Mouse (Mus musculus) adrenal gland, postnatal 14 days (tissue): ENCODE data around the gene Zbtb16. TPM values are rescaled to one million over a fixed set of nuclear protein-coding genes. Genes with fewer than 3 reads are reported as not detected.

Experiments used
- DNase-seq: peaks from one replicate; pipeline ENCODE4 v3.0.0; 2021; ENCODE audit warnings: mixed read lengths
- total RNA-seq: library from RNA; stranded (reverse); gene quantifications from 2 replicates; pipeline ENCODE4 v1.2.3, GENCODE M21; 2021

Zbtb16 gene
- total RNA-seq, 1 experiment from 2014 or later: 88.9 TPM

GRCm38 (mm10) chr9:48670156-48670555 lies 165.9 kb downstream of the Zbtb16 start:
- DNase-seq: no peak

- no peak for DNase-seq
Observed at GRCm38 (mm10) chr9:48669672-48670071, 166.3 kb downstream of the Zbtb16 start.

DNA sequence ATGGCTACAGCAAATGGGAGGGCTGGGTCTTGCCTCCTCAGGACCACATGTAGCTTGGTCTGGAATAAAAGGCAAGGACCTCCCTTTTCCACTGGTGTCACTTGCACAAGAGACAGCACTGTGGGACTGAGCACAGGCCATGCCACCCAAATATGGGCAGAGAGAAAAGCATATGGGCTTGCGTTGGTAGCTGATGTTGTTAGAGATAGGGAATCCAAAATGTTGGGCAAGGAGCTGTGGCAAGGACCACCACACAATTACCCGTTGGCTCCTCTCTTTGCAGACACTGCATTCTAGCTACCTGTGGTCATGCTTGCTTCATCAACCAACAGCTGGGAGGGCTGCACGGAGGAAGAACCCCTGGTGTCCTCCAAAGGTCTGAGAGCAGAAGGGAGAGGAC lies 169.3 kb downstream of the Zbtb16 start:
- no peak for DNase-seq

DNA sequence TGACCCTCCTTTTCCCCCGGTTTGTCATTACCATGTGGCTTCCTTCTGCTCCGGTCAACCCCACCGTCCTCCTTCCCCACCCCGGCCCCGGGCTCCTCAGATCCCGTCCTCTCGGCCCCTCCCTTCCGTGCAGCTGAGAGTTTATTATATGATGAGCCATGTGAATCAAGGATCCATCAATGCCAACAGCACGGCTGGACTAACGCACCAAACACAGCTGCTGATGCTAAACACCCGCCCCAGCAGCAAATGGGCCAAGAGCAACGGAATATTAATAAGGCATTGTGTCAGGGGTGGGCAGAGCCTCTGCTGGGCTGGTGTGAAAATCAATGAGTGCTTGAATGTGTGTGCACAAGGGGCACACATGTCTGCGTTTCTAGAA lies 173.0 kb downstream of the Zbtb16 start:
- no peak for DNase-seq

DNA sequence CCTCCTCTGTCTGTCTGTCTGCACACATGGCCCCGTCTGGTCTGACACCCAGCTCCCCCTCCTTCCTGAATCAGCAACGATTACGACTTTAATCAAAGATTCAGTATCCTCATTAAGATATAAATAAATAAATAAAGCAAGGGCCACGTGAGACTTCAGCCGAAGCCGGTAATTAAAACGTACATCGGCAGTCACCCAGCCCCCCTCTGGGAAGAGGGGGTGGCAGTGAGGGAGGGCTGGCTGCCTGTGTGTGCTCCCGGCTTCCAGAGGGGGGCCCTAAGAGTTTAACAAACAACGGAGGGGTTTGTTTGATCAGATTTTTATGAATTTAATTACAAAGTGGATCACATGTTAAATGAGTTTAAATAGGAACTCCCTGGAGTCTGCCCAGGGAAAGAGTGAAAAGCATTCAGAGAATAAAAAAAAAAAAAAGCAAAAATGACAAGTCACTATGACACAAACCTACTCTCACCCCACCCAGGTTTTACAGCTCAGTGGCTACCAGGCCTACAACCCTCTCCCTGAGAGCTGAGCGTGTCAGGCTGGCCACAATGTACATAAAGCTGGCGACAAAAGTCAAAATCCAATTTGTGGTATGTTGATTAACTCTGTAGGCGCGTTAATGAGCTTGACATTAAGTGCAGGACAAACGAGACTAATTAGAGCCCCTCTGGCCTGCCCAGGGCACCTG lies 173.5 kb downstream of the Zbtb16 start:
- DNase-seq: no peak

GRCm38 (mm10) chr9:48661225-48662023 lies 174.6 kb downstream of the Zbtb16 start:
- no peak for DNase-seq

DNA sequence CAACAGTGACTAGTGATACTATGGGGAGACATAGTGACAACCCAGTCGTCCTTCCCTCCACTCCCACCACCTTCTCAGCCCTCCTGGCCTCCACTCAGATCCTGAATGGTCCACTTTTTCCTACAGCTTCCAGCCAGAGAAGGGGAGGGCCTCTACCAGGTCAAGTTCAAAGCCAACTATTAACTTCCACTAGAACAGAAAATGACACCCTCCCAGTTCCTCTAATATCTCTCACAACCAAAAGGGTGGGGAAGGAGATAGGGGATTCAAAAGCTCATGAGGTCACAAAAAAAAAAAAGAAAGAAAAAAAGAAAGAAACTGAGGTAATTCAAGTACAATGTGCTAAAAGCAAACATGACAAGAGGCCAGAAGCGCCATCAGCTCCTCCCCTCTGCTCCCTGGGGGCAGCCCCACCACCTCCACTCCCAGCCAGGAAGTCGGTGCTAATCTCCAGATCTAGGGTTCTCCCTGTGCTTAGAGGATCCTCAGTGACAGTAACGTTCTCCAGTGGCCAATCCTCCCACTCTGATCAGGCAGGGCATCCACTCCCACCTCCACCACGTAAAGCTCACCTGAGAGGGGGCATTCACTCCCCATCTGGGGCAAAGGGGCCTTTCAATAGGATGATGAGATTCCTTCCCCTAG lies 180.4 kb downstream of the Zbtb16 start:
- no peak for DNase-seq

- no peak for DNase-seq
Observed at GRCm38 (mm10) chr9:48654730-48655129, 181.3 kb downstream of the Zbtb16 start.

GRCm38 (mm10) chr9:48653399-48654070 lies 182.5 kb downstream of the Zbtb16 start:
- DNase-seq: no peak

- no peak for DNase-seq
Observed at GRCm38 (mm10) chr9:48652026-48652425, 184.0 kb downstream of the Zbtb16 start.

DNA sequence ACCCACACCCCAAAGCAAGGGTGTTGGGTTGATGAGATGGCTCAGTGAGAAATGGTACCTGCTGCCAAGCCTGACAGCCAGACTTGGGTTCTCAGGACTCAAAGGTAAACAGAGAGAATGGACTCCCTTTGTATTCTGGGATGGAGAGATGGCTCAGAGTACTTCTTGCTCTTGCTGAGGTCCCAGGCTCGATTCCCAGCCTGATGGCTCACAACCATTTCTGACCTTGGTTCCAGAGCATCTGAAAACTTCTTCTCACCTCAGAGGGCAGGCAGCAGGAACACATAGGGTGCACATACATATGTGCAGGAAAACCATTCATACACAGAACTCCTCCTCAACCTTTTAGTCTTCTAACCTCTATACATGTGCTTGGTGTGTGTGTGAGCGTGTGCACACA lies 185.2 kb downstream of the Zbtb16 start:
- no peak for DNase-seq

- DNase-seq: no peak
Observed at GRCm38 (mm10) chr9:48649851-48650685, 186.0 kb downstream of the Zbtb16 start.

GRCm38 (mm10) chr9:48649098-48649766 lies 186.8 kb downstream of the Zbtb16 start:
- peak; percentile 74 for DNase-seq

GRCm38 (mm10) chr9:48648285-48649097 lies 187.5 kb downstream of the Zbtb16 start:
- DNase-seq: no peak

- DNase-seq: peak; percentile 25
Observed at GRCm38 (mm10) chr9:48647648-48648284, 188.3 kb downstream of the Zbtb16 start.

DNA sequence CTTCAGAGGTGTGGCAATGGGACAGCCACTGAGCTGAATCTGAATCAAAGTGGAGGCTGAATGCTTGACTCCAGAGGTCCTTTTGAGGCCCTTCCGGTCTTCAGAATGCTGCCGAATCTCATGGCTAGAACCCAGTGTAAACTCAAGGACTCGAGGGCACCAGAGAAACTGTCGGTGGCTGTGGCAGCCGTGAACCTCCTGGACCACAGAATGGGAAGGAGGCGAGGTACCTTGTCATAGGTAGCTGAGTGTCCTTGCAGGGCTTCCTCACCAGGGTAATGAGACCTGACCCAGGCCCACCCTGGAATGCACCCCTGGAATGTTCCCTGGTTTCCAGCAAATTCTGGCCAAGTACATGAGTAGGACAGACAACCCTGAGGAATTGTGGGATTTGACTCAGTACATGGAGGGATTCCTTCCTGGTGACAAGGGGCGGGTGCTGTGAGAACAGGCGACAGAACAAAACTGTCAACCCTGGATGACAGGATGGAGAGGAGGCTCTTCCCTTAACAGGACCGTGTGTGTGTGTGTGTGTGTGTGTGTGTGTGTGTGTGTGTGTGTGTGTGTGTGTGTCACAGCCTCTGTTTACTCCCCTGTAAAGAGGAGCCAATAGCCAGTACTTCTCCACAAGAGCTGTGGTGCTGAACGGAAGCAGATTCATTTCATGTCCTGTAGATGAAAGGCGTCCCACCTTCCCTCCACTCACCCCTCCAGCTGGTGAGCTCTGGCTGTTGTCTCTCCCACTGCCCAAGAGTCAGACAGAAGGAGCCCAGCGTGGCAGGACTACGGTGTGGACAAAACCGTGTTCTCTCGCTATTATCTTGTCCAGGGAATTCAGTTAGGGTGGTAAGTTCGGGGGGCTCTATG lies 189.0 kb downstream of the Zbtb16 start:
- DNase-seq: peak; percentile 20

DNA sequence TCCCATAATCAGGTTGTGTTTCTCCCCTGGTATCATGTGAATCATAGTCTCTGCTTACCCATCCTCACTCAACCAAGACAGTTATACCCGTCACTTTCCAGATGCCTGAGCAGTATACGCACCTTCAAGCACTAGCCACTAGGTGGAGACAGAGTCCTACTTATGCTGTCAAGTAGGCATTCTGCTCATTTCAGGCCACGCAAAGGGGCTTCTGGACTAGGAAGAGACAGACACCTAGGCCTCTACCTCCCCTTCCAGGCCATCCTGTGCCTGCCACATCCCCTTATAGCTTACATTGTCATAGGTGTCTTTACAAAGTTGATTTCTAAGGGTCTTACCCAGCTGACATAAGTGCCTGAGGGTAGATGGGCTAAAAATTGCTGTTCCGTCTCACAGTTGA lies 189.8 kb downstream of the Zbtb16 start:
- peak; percentile 80 for DNase-seq

DNA sequence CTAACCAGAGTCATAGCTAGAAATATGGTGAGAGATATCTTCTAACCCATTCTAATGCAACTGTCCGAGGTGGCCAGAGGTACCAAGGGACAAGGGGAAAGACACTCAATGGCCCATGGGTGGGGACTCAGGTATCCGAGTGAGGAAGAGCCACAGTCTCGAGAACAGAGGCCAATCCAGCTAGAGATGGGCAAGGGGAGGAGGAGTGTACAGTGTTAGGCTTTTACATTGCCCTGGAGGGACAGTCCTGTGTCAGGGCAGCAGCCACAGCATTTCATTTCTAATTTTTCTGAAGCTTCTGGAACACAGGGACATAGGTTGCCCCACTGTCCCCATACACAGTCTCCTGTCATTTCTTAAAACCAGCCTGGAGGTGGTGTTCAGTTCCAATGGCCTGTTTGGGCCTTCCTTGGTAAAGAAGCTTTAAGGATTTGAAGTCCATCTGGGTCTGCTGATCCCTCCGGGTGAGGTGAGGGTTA lies 190.3 kb downstream of the Zbtb16 start:
- no peak for DNase-seq
